Mouse (Mus musculus): ENCODE data around the gene Bmpr1a. TPM values are rescaled to one million over a fixed set of nuclear protein-coding genes. Genes with fewer than 3 reads are reported as not detected.

The Bmpr1a gene
- total RNA-seq (2021) = 10 to 100 TPM; 32.8 to 33.6 TPM
- long read RNA-seq, experiment 1, full-length matches to known transcripts = 6 of 23 reads
- long read RNA-seq, experiment 1, partial matches to known transcripts = 1 of 23 reads
- long read RNA-seq, experiment 1, other reads (novel, unspliced or antisense) = 16 of 23 reads
- long read RNA-seq, experiment 2, full-length matches to known transcripts = 4 of 13 reads
- long read RNA-seq, experiment 2, partial matches to known transcripts = 0 of 13 reads
- long read RNA-seq, experiment 2, other reads (novel, unspliced or antisense) = 9 of 13 reads

GRCm38 (mm10) chr14:34503325-34503647 is at the start of gene Bmpr1a:
Gene Bmpr1a, minus strand, starts transcription at chr14:34503341.
- no peak for DNase-seq (ENCODE audit: low spot score in 2 of 2)

DNA sequence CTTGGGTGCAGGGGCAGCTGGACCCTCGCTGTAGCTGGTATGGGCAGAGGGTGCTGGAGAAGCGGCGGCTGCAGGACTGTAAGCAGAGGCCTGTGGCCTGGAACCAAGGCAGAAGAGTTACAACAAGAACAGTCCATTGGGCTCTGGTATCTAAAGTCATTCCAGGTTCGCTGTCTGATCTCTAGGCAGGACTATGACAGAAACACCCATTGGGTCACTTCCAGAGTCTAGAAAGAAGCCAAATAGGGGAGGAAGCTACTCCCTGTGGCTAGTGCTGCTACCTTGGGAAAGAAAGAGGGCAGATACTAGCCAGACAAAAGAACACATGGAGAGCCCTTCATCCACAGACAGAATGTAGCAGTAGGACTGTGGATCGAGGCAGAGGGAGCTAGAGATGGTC is 49.1 kb upstream of the Bmpr1a start:
- no peak for DNase-seq (ENCODE audit: low spot score in 2 of 2)

DNA sequence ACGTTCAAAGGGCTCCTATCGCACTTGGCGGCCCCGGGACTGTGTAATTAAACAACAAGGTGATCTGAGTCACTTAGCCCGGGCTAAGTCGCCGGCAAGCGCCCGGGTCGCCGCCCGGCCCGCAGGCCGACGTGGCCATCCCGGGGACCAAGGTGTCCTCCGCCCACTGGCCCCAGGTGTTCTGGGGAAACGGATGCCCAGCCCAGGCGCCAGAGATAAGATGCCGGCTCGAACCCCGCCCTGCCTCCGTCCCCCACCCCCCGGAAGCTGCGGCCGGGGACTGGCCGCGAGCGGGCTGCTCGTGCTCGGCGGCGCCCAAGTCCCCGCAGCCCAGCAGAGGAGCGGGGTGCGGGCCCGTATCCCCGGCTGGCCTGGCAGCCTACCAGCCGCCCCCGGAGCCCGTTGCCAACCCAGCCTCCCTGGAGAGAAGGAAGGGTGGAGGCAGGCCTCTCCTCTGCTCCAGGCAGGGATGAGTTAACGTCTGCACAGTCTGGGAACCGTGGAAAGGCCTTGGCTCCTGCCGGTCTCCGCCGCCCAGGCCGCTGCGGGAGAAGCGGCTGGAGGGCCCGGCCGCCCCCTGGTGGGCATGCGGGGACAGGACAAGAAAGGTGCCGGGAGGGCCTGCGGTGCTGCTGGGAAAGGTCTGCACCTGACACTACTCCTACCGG is 46.0 kb upstream of the Bmpr1a start:
- DNase-seq (ENCODE audit: low spot score in 2 of 2) = peak; percentile 80 to 87

DNA sequence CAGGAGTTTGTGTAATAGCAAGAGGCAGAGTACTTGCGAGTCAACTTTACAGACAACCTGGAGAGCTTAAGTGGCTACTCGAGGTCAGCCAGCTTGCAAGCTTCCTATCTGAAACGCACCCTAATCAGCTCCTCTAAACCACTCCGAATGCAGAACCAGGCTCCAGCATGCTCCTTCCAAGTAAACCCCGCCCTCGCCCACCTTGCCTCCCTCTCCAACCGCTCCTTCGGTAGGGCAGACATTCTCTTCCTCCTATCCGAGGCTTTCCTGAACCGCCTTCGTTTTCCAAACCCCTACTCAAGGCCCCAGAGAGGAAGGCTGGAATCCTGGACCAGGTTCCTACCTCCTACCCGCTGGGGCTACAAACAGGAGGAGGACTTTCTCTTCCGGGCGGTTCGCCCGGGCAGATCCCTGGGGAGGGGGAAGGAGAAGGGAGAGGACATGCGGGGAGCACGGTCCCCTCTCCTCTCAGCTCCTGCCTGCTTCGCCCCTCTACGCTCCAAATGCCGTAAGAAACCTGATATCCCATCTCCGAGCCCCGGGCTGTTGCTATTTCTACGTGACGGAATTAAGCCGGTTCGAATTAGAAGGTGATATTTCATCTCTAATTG is 45.4 kb upstream of the Bmpr1a start:
- DNase-seq (ENCODE audit: low spot score in 2 of 2) = peak; percentile 52 to 64

DNA sequence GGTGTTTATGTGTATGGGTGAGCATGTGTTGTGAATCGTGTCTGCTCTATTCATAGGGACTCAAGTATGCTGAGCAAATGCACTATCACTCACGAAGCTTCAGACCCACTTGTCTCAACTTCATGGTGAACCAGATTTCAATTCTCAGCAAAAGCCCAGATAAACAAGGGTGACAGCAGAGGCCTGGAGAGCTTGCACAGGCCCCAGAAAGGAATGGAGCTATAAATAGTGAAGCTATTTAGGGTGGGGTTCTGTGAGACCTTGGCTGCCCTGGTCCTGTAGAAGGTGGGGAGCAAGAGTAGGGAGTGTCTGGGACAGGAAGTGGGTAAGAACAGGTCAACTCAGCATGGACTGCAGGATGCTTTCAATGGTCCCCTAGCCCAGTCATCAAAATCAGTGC is 41.4 kb upstream of the Bmpr1a start:
- no peak for DNase-seq (ENCODE audit: low spot score in 2 of 2)

- DNase-seq (ENCODE audit: low spot score in 2 of 2) = no peak
Observed at GRCm38 (mm10) chr14:34544001-34544400, 40.9 kb upstream of the Bmpr1a start.

GRCm38 (mm10) chr14:34543596-34543995 is 40.5 kb upstream of the Bmpr1a start:
- DNase-seq (ENCODE audit: low spot score in 2 of 2) = no peak

- no peak for DNase-seq (ENCODE audit: low spot score in 2 of 2)
Observed at GRCm38 (mm10) chr14:34541896-34542295, 38.8 kb upstream of the Bmpr1a start.

DNA sequence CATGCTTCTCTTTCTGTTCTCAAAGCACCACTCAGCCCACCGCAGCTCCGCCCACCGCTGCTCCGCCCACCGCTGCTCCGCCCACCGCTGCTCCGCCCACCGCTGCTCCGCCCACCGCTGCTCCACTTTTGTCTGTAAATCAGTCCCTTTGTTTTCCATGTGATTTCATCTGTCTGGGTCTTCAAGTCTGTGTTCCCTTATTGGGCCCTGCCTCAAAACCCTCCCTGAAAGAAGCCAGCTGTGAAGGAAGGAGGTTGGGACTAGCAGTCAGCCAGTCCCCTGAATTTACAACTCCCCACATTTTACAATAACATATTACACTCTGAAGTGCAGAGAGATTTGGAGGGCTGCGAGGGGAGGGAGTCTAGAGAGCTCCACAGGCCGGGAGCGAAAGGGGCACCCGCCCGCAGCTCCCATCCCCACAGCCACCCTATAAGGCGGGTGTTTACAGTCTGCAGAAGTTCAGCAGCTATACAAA is 37.6 kb upstream of the Bmpr1a start:
- no peak for DNase-seq (ENCODE audit: low spot score in 2 of 2)

DNA sequence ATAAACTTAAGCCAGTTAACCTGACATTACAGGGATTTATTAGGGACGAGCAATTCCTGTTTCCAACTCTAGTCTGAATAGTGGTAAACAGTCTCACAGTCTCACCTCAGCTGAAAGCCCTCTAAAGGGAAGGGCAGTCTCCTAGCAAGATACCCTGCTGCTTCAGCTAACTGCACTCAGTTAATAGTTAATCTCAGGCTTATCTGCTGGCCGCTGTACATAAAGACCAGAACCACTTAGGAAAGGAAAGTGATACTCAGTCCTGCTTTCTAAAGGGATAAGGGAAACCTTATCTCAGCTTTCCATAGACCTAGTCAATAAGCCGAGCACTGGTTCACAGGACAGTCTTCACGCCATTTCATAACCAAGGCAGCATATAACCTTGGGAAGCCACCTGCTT is 32.7 kb upstream of the Bmpr1a start:
- DNase-seq (ENCODE audit: low spot score in 2 of 2) = no peak

DNA sequence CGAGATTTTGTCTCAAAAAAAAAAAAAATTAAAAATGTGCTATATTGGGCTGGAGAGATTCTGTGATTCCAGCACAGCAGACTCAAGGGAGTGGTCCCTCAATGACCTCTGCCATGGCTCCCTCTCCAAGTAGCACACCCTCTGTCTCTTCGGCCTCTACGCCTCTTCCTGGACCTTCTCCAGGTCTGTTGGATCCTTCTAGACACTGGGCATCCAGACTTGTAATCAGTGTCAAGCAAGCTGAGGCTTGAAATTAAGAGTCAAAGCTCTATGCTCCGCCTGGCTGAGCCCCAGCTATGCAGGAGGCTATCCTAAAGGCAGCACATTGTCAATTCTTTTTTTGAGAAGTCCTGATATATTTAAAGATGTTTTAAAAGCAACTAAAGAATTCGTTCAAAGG is 30.4 kb upstream of the Bmpr1a start:
- no peak for DNase-seq (ENCODE audit: low spot score in 2 of 2)

GRCm38 (mm10) chr14:34532536-34532935 is 29.4 kb upstream of the Bmpr1a start:
- no peak for DNase-seq (ENCODE audit: low spot score in 2 of 2)

GRCm38 (mm10) chr14:34528804-34529203 is 25.7 kb upstream of the Bmpr1a start:
- DNase-seq (ENCODE audit: low spot score in 2 of 2) = no peak

DNA sequence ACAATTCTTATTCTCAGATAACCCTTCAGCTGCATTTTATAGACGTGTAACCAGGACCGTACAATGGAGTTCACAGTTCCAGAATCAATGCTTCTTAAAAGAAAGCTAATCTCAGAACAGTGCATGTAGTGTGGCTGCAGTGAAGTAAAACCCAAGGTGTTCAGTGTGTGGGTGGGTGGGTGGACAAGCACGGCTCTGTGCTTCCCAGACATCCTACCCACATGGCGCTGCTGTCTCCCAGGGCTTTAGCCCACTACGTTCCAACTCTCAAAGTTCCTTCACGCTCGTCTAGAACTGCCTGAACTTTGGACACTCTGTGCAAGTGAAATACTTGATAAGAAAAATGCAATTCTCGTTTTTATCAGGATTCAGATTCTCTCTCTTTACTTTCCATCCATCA is 19.6 kb upstream of the Bmpr1a start, which contains the start of gene 9230112D13Rik:
Gene 9230112D13Rik (minus strand): TSS at position 101 of the 400 bp plus-strand sequence.
- DNase-seq (ENCODE audit: low spot score in 2 of 2) = no peak

- DNase-seq (ENCODE audit: low spot score in 2 of 2) = no peak
Observed at GRCm38 (mm10) chr14:34517959-34518544, 14.9 kb upstream of the Bmpr1a start.

DNA sequence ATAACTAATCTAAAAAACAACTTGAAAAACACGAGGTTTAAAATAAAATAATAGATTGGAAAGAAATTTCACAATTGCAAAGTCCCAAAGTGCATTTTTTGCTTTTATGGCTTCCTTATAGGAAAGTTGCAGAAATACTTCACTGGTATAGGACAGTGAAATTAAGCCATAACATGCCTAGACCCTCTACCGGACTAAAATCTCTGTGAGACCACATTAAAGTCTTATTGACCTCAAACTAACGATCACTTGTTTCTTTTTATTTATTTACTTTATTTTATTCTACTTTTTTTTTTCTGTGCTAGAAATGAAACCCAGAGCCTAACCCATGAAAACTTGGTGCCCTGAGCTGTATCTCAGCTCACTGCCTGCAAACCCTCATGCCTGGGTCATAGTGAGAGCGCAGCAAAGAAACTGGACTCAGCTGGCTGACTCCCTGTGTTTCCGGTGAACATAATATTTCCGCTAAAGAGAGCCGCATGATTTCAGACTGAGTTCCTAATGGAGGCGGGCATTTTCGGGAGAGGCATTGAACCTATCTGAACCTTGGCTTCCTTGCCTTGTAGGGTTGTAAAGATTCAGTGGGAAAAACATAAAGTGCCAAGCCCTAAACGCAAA is 13.9 kb upstream of the Bmpr1a start:
- no peak for DNase-seq (ENCODE audit: low spot score in 2 of 2)

GRCm38 (mm10) chr14:34515860-34516259 is 12.7 kb upstream of the Bmpr1a start:
- no peak for DNase-seq (ENCODE audit: low spot score in 2 of 2)

DNA sequence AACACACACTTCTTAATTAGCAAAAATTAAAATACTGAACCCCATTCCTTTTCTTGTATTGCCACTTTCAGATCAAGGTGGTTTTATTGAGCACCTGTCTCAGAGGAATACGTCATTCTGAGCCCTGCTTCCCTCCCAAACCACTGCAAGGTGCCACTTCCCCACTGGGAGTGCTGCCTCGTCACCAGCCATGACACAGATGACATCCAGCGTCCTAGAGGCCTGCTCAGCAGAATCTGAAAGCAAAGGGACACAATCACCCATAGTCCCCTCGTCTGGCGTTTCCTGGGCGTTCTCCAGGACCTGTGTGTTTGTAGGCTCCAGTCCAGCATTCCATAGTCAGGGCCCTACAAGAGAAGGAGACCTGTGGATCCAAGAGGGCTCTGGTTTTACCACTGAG is 11.0 kb upstream of the Bmpr1a start:
- no peak for DNase-seq (ENCODE audit: low spot score in 2 of 2)

DNA sequence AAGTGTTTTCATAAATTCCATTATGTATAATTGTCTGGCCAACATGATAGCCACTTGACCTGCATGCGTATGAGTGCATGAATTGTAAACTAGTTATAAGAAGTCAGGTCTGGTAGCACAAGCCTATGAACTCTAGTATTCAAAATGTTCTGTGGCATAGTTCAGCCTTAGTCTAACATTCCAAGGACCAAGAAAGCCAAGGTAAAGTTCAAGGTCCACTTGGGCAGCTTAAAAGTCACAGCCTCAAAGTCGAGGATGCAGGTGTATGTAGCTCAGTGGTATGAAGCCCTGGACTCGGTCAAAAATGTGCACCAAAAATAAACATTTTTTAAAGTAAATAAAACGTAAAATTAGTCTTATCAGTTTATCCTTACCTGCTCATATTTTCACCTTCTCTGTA is 9.5 kb upstream of the Bmpr1a start:
- no peak for DNase-seq (ENCODE audit: low spot score in 2 of 2)

- no peak for DNase-seq (ENCODE audit: low spot score in 2 of 2)
Observed at GRCm38 (mm10) chr14:34511901-34512300, 8.8 kb upstream of the Bmpr1a start.

- DNase-seq (ENCODE audit: low spot score in 2 of 2) = no peak
Observed at GRCm38 (mm10) chr14:34508842-34509439, 5.8 kb upstream of the Bmpr1a start.
